Mouse (Mus musculus) telencephalon, adult 2 months (tissue): Measurements from ENCODE around the gene Men1.

Source experiments
- DNase-seq: peaks from one replicate; pipeline ENCODE4 v3.0.0-alpha.2; 2011; ENCODE audit warnings: low read depth, low spot score

Gene Men1

DNA sequence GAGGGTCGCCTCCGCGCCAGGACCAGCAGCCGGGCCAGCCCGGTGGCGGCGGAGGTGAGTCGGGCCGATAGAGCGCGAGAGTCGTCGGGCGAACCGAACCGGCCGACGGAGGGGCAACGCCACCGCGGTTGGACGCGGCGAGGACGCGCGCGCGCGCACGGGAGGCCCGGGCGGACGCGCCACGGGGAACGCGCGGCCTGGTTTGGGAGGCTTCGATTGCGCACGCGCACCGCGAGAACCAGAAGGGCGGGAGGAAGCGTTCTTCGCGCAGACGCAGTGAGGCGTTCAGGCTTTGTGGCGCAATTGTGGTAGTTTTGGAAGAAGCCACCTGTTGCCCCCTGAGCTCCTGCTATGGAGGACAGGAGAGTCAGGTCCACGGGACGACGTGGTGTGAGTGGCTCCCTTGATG lies 29.5 kb downstream of the Men1 start:
- DNase-seq, result peak; percentile 71

GRCm38 (mm10) chr19:6364842-6365241 lies 30.1 kb downstream of the Men1 start:
- no peak for DNase-seq

- DNase-seq, result peak; percentile 28
Measured at GRCm38 (mm10) chr19:6370175-6370574, 35.4 kb downstream of the Men1 start.

GRCm38 (mm10) chr19:6372433-6372832 lies 37.7 kb downstream of the Men1 start:
- no peak for DNase-seq

- DNase-seq, result no peak
Measured at GRCm38 (mm10) chr19:6373539-6374400, 39.0 kb downstream of the Men1 start.

DNA sequence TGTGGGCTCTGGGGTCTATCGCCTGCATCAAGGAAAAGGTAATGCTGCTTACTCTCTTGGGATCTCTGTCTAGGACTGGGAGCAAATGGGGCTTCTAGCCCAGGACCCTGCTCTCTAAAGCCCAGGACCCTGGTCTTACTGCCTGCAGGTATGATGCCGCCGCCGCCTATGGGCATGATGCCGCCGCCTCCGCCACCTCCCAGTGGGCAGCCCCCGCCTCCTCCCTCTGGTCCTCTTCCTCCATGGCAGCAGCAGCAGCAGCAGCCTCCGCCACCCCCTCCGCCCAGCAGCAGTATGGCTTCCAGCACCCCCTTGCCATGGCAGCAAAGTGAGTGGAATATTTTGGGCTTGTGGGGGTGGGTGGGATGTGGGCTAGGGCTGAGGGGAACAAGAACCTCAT lies 39.8 kb downstream of the Men1 start:
- no peak for DNase-seq

DNA sequence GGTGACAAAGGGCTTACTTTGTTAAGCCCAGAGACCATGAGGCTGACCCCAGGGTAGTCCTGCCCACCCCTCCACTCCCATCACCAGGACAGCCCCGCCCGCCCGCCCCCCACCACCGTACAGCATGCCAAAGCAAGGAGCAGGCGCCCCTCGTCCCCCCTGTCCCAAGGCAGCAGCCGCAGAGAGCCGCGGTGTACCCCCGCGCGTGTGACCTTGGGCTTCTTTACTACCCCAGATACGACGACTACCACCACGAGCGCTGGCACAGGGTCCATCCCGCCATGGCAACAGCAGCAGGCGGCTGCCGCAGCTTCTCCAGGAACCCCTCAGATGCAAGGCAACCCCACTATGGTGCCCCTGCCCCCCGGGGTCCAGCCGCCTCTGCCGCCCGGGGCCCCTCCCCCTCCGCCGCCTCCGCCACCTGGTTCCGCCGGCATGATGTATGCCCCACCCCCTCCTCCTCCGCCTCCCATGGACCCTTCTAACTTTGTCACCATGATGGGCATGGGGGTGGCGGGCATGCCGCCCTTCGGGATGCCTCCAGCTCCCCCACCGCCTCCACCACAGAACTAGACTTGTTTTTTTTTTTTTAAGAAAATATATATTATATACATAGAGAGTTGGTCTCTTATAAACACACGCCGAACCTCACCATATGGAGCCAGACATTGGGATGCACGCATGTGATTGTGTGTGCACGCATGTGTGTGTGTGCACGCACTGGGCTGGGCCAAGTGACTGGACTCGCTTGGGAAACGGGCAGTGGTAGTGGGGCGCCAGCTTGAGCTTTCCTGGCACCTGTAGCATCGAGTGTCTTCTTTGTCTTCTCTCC lies 40.9 kb downstream of the Men1 start:
- no peak for DNase-seq

DNA sequence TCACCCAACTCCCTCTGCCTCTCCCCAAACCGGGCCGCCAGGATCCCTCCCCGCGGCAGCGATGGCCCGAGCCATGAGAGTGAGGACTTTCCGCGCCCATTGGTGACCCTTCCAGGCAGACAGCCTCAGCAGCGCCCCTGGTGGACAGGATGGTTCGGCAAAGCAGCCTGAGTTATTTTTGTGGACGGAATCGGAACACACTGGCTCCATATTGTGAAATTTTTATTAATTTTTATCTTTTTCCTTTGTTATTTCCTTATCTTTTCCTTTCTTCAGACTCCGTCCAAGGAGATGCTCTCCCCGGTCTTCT lies 41.4 kb downstream of the Men1 start:
- no peak for DNase-seq

DNA sequence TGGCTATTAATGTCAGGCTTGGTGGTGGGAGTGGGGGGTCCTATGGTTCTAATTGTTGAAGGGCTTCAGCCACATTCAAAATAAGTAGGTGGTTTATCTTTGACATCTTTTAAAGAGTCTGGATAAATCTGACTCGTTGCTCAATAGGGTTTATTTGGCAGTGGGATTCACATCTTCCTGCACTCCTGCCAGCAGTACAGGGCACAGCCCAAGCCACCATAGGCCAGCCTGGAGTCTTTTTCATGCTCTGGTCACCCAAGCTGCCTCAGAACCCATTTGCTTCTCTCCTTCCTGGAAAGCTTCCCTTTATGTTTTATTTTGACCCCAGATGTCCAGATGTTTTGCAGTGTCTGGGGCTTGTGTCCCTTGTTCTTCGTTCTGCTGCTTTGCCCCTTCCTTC lies 41.9 kb downstream of the Men1 start:
- DNase-seq, result no peak

GRCm38 (mm10) chr19:6377327-6378040 lies 42.7 kb downstream of the Men1 start:
- no peak for DNase-seq

DNA sequence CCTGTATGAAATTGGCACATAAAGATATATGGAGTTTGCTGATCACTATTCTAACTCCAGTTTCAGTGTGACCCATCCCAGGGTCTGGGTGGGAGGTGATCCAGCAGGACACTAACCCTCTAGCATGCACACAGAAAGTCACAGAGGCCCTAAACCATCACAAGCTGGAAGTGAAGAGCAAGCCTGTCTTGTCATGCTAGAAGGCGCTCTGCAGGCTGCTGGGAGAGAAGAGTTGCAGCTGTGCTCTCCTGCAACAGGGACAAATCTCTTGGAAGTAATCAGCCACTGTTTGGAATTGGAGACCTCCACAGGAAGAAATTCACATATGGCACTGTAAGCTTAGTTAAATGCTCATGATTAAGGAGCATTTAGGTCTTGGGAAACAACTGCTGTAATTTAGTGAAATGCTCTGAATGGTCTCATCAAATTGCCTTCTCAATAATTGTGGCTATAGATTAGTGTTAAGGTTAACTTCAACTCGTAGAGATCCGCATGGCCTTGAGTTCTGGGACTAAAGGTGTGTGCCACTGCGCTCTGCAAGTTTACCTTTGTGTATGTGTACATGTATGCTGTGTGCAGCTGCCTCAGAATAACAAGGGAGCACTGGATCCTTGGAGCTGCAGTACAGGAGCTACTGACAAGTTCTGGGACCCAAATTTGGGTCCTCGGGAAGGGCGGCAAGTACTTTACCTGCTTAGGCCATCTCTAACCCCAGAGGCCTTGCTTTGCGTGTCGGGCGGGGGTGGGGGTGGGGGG lies 45.8 kb downstream of the Men1 start:
- no peak for DNase-seq

DNA sequence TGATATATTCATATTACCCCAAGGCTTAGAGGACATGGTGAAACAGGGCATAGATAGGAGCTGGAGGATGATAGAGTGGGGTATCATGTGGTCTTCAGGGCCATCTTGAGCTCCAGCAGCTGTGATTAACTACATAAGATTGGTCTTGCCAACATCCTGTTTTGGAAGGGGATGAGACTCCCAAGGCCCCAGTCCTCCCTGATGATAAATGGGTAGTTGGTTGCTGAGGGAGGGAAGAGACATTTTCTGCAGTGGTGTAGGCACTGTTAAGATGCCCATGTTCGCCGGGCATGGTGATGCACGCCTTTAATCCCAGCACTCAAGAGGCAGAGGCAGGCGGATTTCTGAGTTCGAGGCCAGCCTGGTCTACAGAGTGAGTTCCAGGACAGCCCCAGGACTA lies 46.5 kb downstream of the Men1 start:
- no peak for DNase-seq

- no peak for DNase-seq
Measured at GRCm38 (mm10) chr19:6382323-6382924, 47.6 kb downstream of the Men1 start.

- no peak for DNase-seq
Measured at GRCm38 (mm10) chr19:6383470-6383869, 48.7 kb downstream of the Men1 start.

DNA sequence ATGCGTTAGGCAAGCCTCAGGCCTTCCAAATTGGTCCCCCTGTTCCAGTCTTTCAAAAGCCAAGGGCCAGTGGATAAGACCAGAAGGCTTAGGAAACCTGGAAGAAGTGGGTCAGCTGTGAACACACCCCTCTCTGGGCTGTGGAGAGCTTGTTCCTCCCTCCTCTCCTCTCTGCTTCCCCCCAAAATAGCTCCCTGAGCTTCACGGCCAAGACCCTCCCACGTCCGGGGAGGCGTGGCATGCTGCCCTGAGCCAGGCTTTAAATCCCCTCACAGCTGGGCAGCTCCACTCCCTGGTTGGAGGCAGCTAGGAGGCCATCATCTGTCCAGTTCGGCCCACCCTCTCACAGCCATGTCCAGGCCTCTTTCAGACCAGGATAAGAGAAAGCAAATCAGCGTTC lies 49.3 kb downstream of the Men1 start, which contains the start of gene Pygm:
TSS of gene Pygm (plus strand) at position 272 of the 400 bp plus-strand sequence.
- peak; percentile 35 for DNase-seq

GRCm38 (mm10) chr19:6384954-6385353 lies 50.2 kb downstream of the Men1 start:
- DNase-seq, result no peak

DNA sequence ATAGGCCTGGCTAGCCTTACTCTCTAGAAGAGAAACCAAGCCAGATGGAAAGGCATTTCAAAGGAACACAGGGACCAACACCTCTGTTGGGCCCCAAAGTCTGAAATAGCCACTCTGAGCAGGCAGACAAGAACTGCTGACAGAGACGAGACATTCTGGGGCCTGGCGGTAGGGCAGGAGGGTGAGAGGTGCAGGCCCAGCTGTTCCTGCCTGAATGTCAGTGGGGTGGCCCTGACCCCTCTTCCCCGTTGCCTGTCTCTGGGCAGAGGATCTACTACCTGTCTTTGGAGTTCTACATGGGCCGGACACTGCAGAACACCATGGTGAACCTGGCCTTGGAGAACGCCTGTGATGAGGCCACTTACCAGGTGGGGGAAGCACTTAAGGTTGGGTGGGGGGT lies 50.6 kb downstream of the Men1 start:
- DNase-seq, result no peak

DNA sequence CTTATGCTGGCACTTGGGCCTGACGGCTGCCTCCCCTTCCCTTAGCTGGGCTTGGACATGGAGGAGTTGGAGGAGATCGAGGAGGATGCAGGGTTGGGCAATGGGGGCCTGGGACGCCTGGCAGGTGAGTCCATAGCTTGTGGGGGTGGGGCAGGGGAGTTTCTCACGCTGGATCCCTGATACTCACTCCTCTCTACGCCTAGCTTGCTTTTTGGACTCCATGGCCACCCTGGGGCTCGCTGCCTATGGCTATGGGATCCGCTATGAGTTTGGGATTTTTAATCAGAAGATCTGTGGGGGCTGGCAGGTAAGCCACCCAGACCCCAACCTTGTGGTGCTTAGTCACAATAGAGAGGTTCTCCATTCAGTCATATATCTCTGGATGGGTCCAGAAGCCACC lies 51.0 kb downstream of the Men1 start:
- no peak for DNase-seq

GRCm38 (mm10) chr19:6386234-6386633 lies 51.5 kb downstream of the Men1 start:
- DNase-seq, result no peak

GRCm38 (mm10) chr19:6388006-6388405 lies 53.2 kb downstream of the Men1 start:
- DNase-seq, result no peak

- no peak for DNase-seq
Measured at GRCm38 (mm10) chr19:6389803-6390202, 55.0 kb downstream of the Men1 start.
